Mouse (Mus musculus) stomach, postnatal 0 days (tissue): ENCODE data around the gene Tspan13.

Experiments used
- CTCF ChIP-seq: IDR thresholded peaks from 2 replicates; pipeline ENCODE4 v1.5.1; 2016; ENCODE audit warnings: antibody characterized with exemption, low read depth, mild to moderate bottlenecking, moderate library complexity
- EP300 ChIP-seq: optimal IDR thresholded peaks from 2 replicates; pipeline ENCODE3; 2016; ENCODE audit warnings: antibody characterized with exemption

DNA sequence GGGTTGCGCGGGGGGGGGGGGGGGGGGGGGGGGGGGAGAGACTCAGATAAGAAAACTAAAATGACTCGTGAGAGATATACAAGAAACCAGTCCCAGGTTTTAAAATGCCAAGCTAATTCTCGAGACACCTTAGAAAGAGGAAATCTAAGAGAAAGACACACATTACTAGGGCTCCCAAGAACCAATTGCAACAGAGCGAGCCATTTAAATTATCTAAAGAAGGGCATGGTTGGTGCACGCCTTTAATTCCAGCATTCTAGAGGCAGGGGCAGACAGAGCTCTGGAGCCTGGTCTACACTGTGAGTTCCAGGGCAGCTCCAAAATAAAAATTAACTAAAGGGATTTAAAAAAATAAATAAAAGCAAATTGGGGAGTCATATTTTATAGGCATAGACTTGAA, 12.6 kb downstream of the Tspan13 start:
- no peak for TF ChIP-seq CTCF
- no peak for TF ChIP-seq EP300
